Mouse (Mus musculus): ENCODE results near the gene Metap1d. TPM values are rescaled to one million over a fixed set of nuclear protein-coding genes. Genes with fewer than 3 reads are reported as not detected.

Metap1d gene
- polyA plus RNA-seq, 1 experiment, result 7.3 TPM

- H3ac ChIP-seq (ENCODE audit: control insufficient read depth, insufficient read length), result no peak overlapping the region
- H3K4me2 ChIP-seq (ENCODE audit: low read depth), result no peak overlapping the region
- H3K36me3 ChIP-seq (ENCODE audit: control insufficient read depth, insufficient read depth), result no peaks in the 10 kb centered on the region
- no peak overlapping the region for H3K4me3 ChIP-seq
- no peaks in the 10 kb centered on the region for H3K79me2 ChIP-seq (ENCODE audit: control insufficient read depth, insufficient read depth)
- TF ChIP-seq POLR2A (IDR thresholded peaks at IDR 0.05; ENCODE audit: insufficient read length, low read depth) (no peak), USF1 (IDR thresholded peaks at IDR 0.05; ENCODE audit: low read depth) (no peak), MYOG (IDR thresholded peaks at IDR 0.05; ENCODE audit: control insufficient read depth in 1 of 3, insufficient read depth in 1 of 3, insufficient read length in 2 of 3, low read depth in 2 of 3) (no peak), E2F4 (IDR thresholded peaks at IDR 0.05; ENCODE audit: insufficient read depth) (no peak), POLR2AphosphoS2 (IDR thresholded peaks at IDR 0.05; ENCODE audit: insufficient read length, low read depth) (no peak), CEBPB (IDR thresholded peaks at IDR 0.05; ENCODE audit: insufficient read depth, poor library complexity, severe bottlenecking) (no peak), SRF (IDR thresholded peaks at IDR 0.05; ENCODE audit: control insufficient read depth, insufficient read length, low read depth) (no peak), REST (IDR thresholded peaks at IDR 0.05; ENCODE audit: insufficient read depth, insufficient read length) (no peak), MYOD1 (IDR thresholded peaks at IDR 0.05; ENCODE audit: control insufficient read depth in 1 of 3, insufficient read length in 2 of 3, low read depth in 2 of 3) (no peak), TCF3 (IDR thresholded peaks at IDR 0.05; ENCODE audit: insufficient read length, low read depth) (no peak), MAX (IDR thresholded peaks at IDR 0.05; ENCODE audit: low read depth) (no peak), TCF12 (IDR thresholded peaks at IDR 0.05; ENCODE audit: insufficient read depth, poor library complexity, severe bottlenecking) (no peak)
- no peaks in the 10 kb centered on the region for H3K27me3 ChIP-seq (ENCODE audit: control insufficient read depth, insufficient read depth, insufficient read length)
Observed at GRCm38 (mm10) chr2:71517466-71518099, 64.5 kb downstream of the Metap1d start.

DNA sequence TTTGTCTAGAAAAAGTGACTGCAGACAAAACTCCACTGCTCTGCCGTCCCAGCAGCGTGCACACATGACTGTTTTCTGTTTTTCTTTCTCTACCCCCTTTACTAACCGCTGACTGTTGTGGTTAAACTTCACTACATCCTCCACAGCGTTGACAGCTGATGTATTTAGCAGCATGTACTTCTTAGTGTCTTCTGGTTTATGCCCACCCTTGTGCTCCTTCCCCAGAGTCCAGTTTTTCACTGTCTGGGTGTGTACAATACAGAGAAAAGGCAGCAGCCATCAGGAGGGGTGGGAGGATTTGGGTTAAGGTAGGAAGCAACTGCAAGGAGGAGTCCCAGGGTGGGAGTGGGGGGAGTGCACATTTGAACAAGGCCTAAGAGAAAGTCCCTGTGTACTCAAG, 69.8 kb downstream of the Metap1d start:
- Histone ChIP-seq H3K4me2 (ENCODE audit: low read depth) (no peak overlapping the region), H3K36me3 (ENCODE audit: control insufficient read depth, insufficient read depth) (no peaks in the 10 kb centered on the region), H3K27me3 (ENCODE audit: control insufficient read depth, insufficient read depth, insufficient read length) (no peaks in the 10 kb centered on the region), H3K79me2 (ENCODE audit: control insufficient read depth, insufficient read depth) (no peaks in the 10 kb centered on the region), H3K4me3 (no peak overlapping the region), H3ac (ENCODE audit: control insufficient read depth, insufficient read length) (no peak overlapping the region)
- TF ChIP-seq MAX (IDR thresholded peaks at IDR 0.05; ENCODE audit: low read depth), result no peak
- no peak for TF ChIP-seq SRF (IDR thresholded peaks at IDR 0.05; ENCODE audit: control insufficient read depth, insufficient read length, low read depth)
- no peak for TF ChIP-seq TCF3 (IDR thresholded peaks at IDR 0.05; ENCODE audit: insufficient read length, low read depth)
- no peak for TF ChIP-seq MYOG (IDR thresholded peaks at IDR 0.05; ENCODE audit: control insufficient read depth in 1 of 3, insufficient read depth in 1 of 3, insufficient read length in 2 of 3, low read depth in 2 of 3)

DNA sequence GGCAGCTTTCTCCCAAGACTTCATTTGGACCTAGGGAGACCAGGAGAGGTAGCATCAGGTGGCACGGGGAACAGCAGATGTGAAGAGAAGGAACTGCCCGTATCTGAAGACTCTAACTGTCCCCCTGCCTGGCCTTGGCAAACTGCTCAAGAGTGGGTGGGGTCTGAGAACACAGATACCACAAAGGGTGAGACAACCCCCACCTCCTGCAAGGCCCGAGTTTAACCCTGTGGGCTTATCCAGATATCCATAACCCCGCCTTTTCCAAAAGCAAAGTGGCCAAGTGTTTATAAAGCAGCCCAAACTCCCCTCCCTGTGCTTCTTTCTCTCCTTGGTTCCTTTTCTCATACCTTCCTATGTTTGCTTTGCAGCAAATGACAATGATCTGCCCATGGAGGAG, 70.4 kb downstream of the Metap1d start:
- Histone ChIP-seq H3K79me2 (ENCODE audit: control insufficient read depth, insufficient read depth) (no peaks in the 10 kb centered on the region), H3K4me3 (no peak overlapping the region), H3K4me2 (ENCODE audit: low read depth) (no peak overlapping the region), H3K27me3 (ENCODE audit: control insufficient read depth, insufficient read depth, insufficient read length) (no peaks in the 10 kb centered on the region), H3K36me3 (ENCODE audit: control insufficient read depth, insufficient read depth) (no peaks in the 10 kb centered on the region), H3ac (ENCODE audit: control insufficient read depth, insufficient read length) (no peak overlapping the region)
- TF ChIP-seq POLR2A (IDR thresholded peaks at IDR 0.05; ENCODE audit: insufficient read length, low read depth) (no peak), TCF3 (IDR thresholded peaks at IDR 0.05; ENCODE audit: insufficient read length, low read depth) (no peak), REST (IDR thresholded peaks at IDR 0.05; ENCODE audit: insufficient read depth, insufficient read length) (no peak), MYOG (IDR thresholded peaks at IDR 0.05; ENCODE audit: control insufficient read depth in 1 of 3, insufficient read depth in 1 of 3, insufficient read length in 2 of 3, low read depth in 2 of 3) (no peak), CEBPB (IDR thresholded peaks at IDR 0.05; ENCODE audit: insufficient read depth, poor library complexity, severe bottlenecking) (no peak), USF1 (IDR thresholded peaks at IDR 0.05; ENCODE audit: low read depth) (no peak), MYOD1 (IDR thresholded peaks at IDR 0.05; ENCODE audit: control insufficient read depth in 1 of 3, insufficient read length in 2 of 3, low read depth in 2 of 3) (no peak), E2F4 (IDR thresholded peaks at IDR 0.05; ENCODE audit: insufficient read depth) (no peak), SRF (IDR thresholded peaks at IDR 0.05; ENCODE audit: control insufficient read depth, insufficient read length, low read depth) (no peak), MAX (IDR thresholded peaks at IDR 0.05; ENCODE audit: low read depth) (no peak), POLR2AphosphoS2 (IDR thresholded peaks at IDR 0.05; ENCODE audit: insufficient read length, low read depth) (no peak)

GRCm38 (mm10) chr2:71524763-71525162, 71.7 kb downstream of the Metap1d start:
- TF ChIP-seq POLR2AphosphoS2 (IDR thresholded peaks at IDR 0.05; ENCODE audit: insufficient read length, low read depth) (no peak), USF1 (IDR thresholded peaks at IDR 0.05; ENCODE audit: low read depth) (no peak), SRF (IDR thresholded peaks at IDR 0.05; ENCODE audit: control insufficient read depth, insufficient read length, low read depth) (no peak), MYOD1 (IDR thresholded peaks at IDR 0.05; ENCODE audit: control insufficient read depth in 1 of 3, insufficient read length in 2 of 3, low read depth in 2 of 3) (no peak), POLR2A (IDR thresholded peaks at IDR 0.05; ENCODE audit: insufficient read length, low read depth) (no peak), TCF3 (IDR thresholded peaks at IDR 0.05; ENCODE audit: insufficient read length, low read depth) (no peak), MYOG (IDR thresholded peaks at IDR 0.05; ENCODE audit: control insufficient read depth in 1 of 3, insufficient read depth in 1 of 3, insufficient read length in 2 of 3, low read depth in 2 of 3) (no peak), TCF12 (IDR thresholded peaks at IDR 0.05; ENCODE audit: insufficient read depth, poor library complexity, severe bottlenecking) (no peak), E2F4 (IDR thresholded peaks at IDR 0.05; ENCODE audit: insufficient read depth) (no peak), MAX (IDR thresholded peaks at IDR 0.05; ENCODE audit: low read depth) (no peak), REST (IDR thresholded peaks at IDR 0.05; ENCODE audit: insufficient read depth, insufficient read length) (no peak), CEBPB (IDR thresholded peaks at IDR 0.05; ENCODE audit: insufficient read depth, poor library complexity, severe bottlenecking) (no peak)
- no peaks in the 10 kb centered on the region for H3K79me2 ChIP-seq (ENCODE audit: control insufficient read depth, insufficient read depth)
- no peaks in the 10 kb centered on the region for H3K27me3 ChIP-seq (ENCODE audit: control insufficient read depth, insufficient read depth, insufficient read length)
- H3K4me2 ChIP-seq (ENCODE audit: low read depth), result no peak overlapping the region
- no peak overlapping the region for H3ac ChIP-seq (ENCODE audit: control insufficient read depth, insufficient read length)
- H3K4me3 ChIP-seq, result no peak overlapping the region
- no peaks in the 10 kb centered on the region for H3K36me3 ChIP-seq (ENCODE audit: control insufficient read depth, insufficient read depth)

Data from myocyte (in vitro differentiated cells).